Mouse (Mus musculus) neural tube, embryonic 12.5 days (tissue): ENCODE data around the gene Cab39. TPM values are rescaled to one million over a fixed set of nuclear protein-coding genes. Genes with fewer than 3 reads are reported as not detected.

Experiments
- ATAC-seq: fragments of 200-750 bp; cut with Nextera tagmentation; 2 replicates; pipeline ENCODE4 v1.8.0; 2017; ENCODE audit warnings: low read depth, mild to moderate bottlenecking, moderate TSS enrichment, moderate library complexity; ENCODE audit not compliant: low FRiP score
- H3K27ac ChIP-seq: fragments of 300-500 bp; sonication (generic); 2 replicates; pipeline ENCODE4 v1.5.1; 2016
- H3K27me3 ChIP-seq: fragments of 300-500 bp; sonication (generic); replicated peaks from 2 replicates; pipeline ENCODE4 v1.6.1; 2016; ENCODE audit warnings: mild to moderate bottlenecking
- H3K36me3 ChIP-seq: fragments of 300-500 bp; sonication (generic); 2 replicates; pipeline ENCODE4 v1.6.1; 2016; ENCODE audit warnings: mild to moderate bottlenecking
- H3K4me1 ChIP-seq: fragments of 300-500 bp; sonication (generic); 2 replicates; pipeline ENCODE4 v1.6.1; 2016
- H3K4me2 ChIP-seq: fragments of 300-500 bp; sonication (generic); replicated peaks from 2 replicates; pipeline ENCODE4 v1.6.1; 2016; ENCODE audit warnings: mild to moderate bottlenecking
- H3K4me3 ChIP-seq: fragments of 300-500 bp; sonication (generic); 2 replicates; pipeline ENCODE4 v1.5.1; 2016
- H3K9ac ChIP-seq: fragments of 300-500 bp; sonication (generic); 2 replicates; pipeline ENCODE4 v1.6.1; 2016; ENCODE audit warnings: mild to moderate bottlenecking
- H3K9me3 ChIP-seq: fragments of 300-500 bp; sonication (generic); 2 replicates; pipeline ENCODE4 v1.6.1; 2016; ENCODE audit warnings: mild to moderate bottlenecking
- WGBS: fragments of 180-500 bp; shearing (Covaris S2); methylation state at CpG from one replicate; pipeline ENCODE4 v1.1.7; 2016; 5-methylcytosine and 5-hydroxymethylcytosine counted together
- polyA plus RNA-seq: library from polyadenylated mRNA; unstranded; fragments of >200 nt; fragmentation: Nextera tagmentation; extraction: Ambion mirVana; gene quantifications from 2 replicates; pipeline ENCODE4 v1.2.1, GENCODE M21; 2016

Gene Cab39
- polyA plus RNA-seq, 1 experiment from 2014 or later = 81.3 TPM

- WGBS = 89% methylated on average over 2 of the region's 2 CpGs
- H3K36me3 ChIP-seq = peaks cover 11% of the 10 kb centered on the region
- no peaks in the 10 kb centered on the region for H3K4me1 ChIP-seq
- H3K4me2 ChIP-seq = no peak overlapping the region
- no peaks in the 10 kb centered on the region for H3K27me3 ChIP-seq
- H3K27ac ChIP-seq = no peak overlapping the region
- no peak overlapping the region for H3K9ac ChIP-seq
- no peaks in the 10 kb centered on the region for H3K9me3 ChIP-seq
- ATAC-seq = no peak
- H3K4me3 ChIP-seq = no peak overlapping the region
These were observed 60.6 kb downstream of the Cab39 start for GRCm38 (mm10) chr1:85853865-85854264.

- no peaks in the 10 kb centered on the region for H3K27me3 ChIP-seq
- no peak overlapping the region for H3K27ac ChIP-seq
- H3K4me3 ChIP-seq = no peak overlapping the region
- 89% methylated on average over 2 of the region's 2 CpGs for WGBS
- H3K4me1 ChIP-seq = no peaks in the 10 kb centered on the region
- no peak overlapping the region for H3K4me2 ChIP-seq
- H3K9ac ChIP-seq = no peak overlapping the region
- H3K9me3 ChIP-seq = no peaks in the 10 kb centered on the region
- H3K36me3 ChIP-seq = peaks cover 4% of the 10 kb centered on the region
- no peak for ATAC-seq
These were observed 61.2 kb downstream of the Cab39 start for GRCm38 (mm10) chr1:85854475-85854874.

- no peak overlapping the region for H3K4me2 ChIP-seq
- H3K9ac ChIP-seq = no peak overlapping the region
- ATAC-seq = no peak
- peaks cover 3% of the 10 kb centered on the region; the same call in 1 of the 2 replicates for H3K36me3 ChIP-seq
- 91% methylated on average over 3 of the region's 3 CpGs for WGBS
- no peak overlapping the region for H3K4me3 ChIP-seq
- no peak overlapping the region for H3K27ac ChIP-seq
- no peaks in the 10 kb centered on the region for H3K27me3 ChIP-seq
- H3K9me3 ChIP-seq = peaks cover 4% of the 10 kb centered on the region; the same call in 1 of the 2 replicates
- H3K4me1 ChIP-seq = no peaks in the 10 kb centered on the region
These were observed 63.0 kb downstream of the Cab39 start for GRCm38 (mm10) chr1:85856266-85856665.

GRCm38 (mm10) chr1:85857261-85857754, 64.1 kb downstream of the Cab39 start:
- no peaks in the 10 kb centered on the region; the same call in 1 of the 2 replicates for H3K36me3 ChIP-seq

GRCm38 (mm10) chr1:85864383-85864782, 71.1 kb downstream of the Cab39 start:
- Histone ChIP-seq H3K27me3 (no peaks in the 10 kb centered on the region), H3K36me3 (no peaks in the 10 kb centered on the region), H3K4me2 (no peak overlapping the region), H3K27ac (no peak overlapping the region), H3K9ac (no peak overlapping the region), H3K9me3 (peaks cover 17% of the 10 kb centered on the region), H3K4me3 (no peak overlapping the region), H3K4me1 (no peaks in the 10 kb centered on the region)
- 77% methylated on average over 10 of the region's 10 CpGs for WGBS
- ATAC-seq = no peak

More at GRCm38 (mm10) chr1:85857261-85857754, 64.1 kb downstream of the Cab39 start:
- H3K4me3 ChIP-seq = no peak overlapping the region
- peaks cover 9% of the 10 kb centered on the region; the same call in 1 of the 2 replicates for H3K9me3 ChIP-seq
- H3K4me1 ChIP-seq = no peaks in the 10 kb centered on the region
- no peak overlapping the region for H3K27ac ChIP-seq
- H3K27me3 ChIP-seq = no peaks in the 10 kb centered on the region
- no peak for ATAC-seq
- WGBS = 82% methylated on average over 6 of the region's 6 CpGs
- no peak overlapping the region for H3K9ac ChIP-seq
- H3K4me2 ChIP-seq = no peak overlapping the region

- Histone ChIP-seq H3K4me1 (no peaks in the 10 kb centered on the region), H3K27me3 (no peaks in the 10 kb centered on the region), H3K36me3 (no peaks in the 10 kb centered on the region), H3K9ac (no peak overlapping the region), H3K27ac (no peak overlapping the region), H3K4me3 (no peak overlapping the region), H3K9me3 (peaks cover 7% of the 10 kb centered on the region), H3K4me2 (no peak overlapping the region)
- no peak for ATAC-seq
- 87% methylated on average over 7 of the region's 7 CpGs for WGBS
These were observed 76.8 kb downstream of the Cab39 start for GRCm38 (mm10) chr1:85870001-85870400.

- Histone ChIP-seq H3K9ac (no peak overlapping the region), H3K4me2 (no peak overlapping the region), H3K4me1 (no peaks in the 10 kb centered on the region), H3K9me3 (peaks cover 9% of the 10 kb centered on the region), H3K27me3 (no peaks in the 10 kb centered on the region), H3K27ac (no peak overlapping the region), H3K36me3 (no peaks in the 10 kb centered on the region), H3K4me3 (no peak overlapping the region)
- ATAC-seq = no peak
- WGBS = 74% methylated on average over 2 of the region's 2 CpGs
These were observed 77.3 kb downstream of the Cab39 start for GRCm38 (mm10) chr1:85870546-85870945.

GRCm38 (mm10) chr1:85882003-85882402, 88.8 kb downstream of the Cab39 start:
- ATAC-seq = no peak
- Histone ChIP-seq H3K27me3 (no peaks in the 10 kb centered on the region), H3K9me3 (peaks cover 34% of the 10 kb centered on the region), H3K27ac (no peak overlapping the region), H3K4me2 (no peak overlapping the region), H3K4me3 (no peak overlapping the region), H3K4me1 (no peaks in the 10 kb centered on the region), H3K36me3 (no peaks in the 10 kb centered on the region), H3K9ac (no peak overlapping the region)
- WGBS = 93% methylated on average over 12 of the region's 12 CpGs

GRCm38 (mm10) chr1:85887221-85887620, 94.0 kb downstream of the Cab39 start:
- H3K36me3 ChIP-seq = no peaks in the 10 kb centered on the region
- H3K27ac ChIP-seq = no peak overlapping the region
- ATAC-seq = no peak
- peaks cover 15% of the 10 kb centered on the region; the same call in 1 of the 2 replicates for H3K9me3 ChIP-seq
- no peak overlapping the region for H3K4me3 ChIP-seq
- H3K27me3 ChIP-seq = no peaks in the 10 kb centered on the region
- no peaks in the 10 kb centered on the region for H3K4me1 ChIP-seq
- WGBS = 94% methylated on average over 7 of the region's 7 CpGs
- H3K9ac ChIP-seq = no peak overlapping the region
- no peak overlapping the region for H3K4me2 ChIP-seq

GRCm38 (mm10) chr1:85894231-85894747, 101.0 kb downstream of the Cab39 start, which contains the start of gene Itm2c:
Gene Itm2c, plus strand, starts transcription at chr1:85894281.
- peak within 1 kb of the TSS; percentile 88 for H3K9ac ChIP-seq
- peaks cover 41% of the 10 kb centered on the region for H3K4me1 ChIP-seq
- H3K9me3 ChIP-seq = no peaks in the 10 kb centered on the region
- no peaks in the 10 kb centered on the region for H3K36me3 ChIP-seq
- H3K27me3 ChIP-seq = no peaks in the 10 kb centered on the region
- H3K4me3 ChIP-seq = peak within 1 kb of the TSS; percentile 83
- peak within 1 kb of the TSS; percentile 84 for H3K4me2 ChIP-seq
- WGBS = 1% methylated on average over 35 of the region's 35 CpGs
- peak within 1 kb of the TSS; percentile 59 for H3K27ac ChIP-seq
- ATAC-seq = peak; percentile 79

- peak; percentile 55 for ATAC-seq
- under 1% methylated on average over 30 of the region's 30 CpGs for WGBS
- Histone ChIP-seq H3K9me3 (no peaks in the 10 kb centered on the region), H3K4me2 (peak overlapping the region; percentile 84), H3K27me3 (no peaks in the 10 kb centered on the region), H3K36me3 (no peaks in the 10 kb centered on the region), H3K4me3 (peak overlapping the region; percentile 83), H3K4me1 (peaks cover 45% of the 10 kb centered on the region), H3K9ac (peak overlapping the region; percentile 88), H3K27ac (peak overlapping the region; percentile 59)
These were observed 101.6 kb downstream of the Cab39 start for GRCm38 (mm10) chr1:85894748-85895360.

- Histone ChIP-seq H3K9me3 (no peaks in the 10 kb centered on the region), H3K9ac (peak overlapping the region; percentile 88), H3K4me2 (peak overlapping the region; percentile 84), H3K27me3 (no peaks in the 10 kb centered on the region), H3K4me1 (peaks cover 47% of the 10 kb centered on the region), H3K4me3 (peak overlapping the region; percentile 83), H3K27ac (peak overlapping the region; percentile 59; the same call in 1 of the 2 replicates), H3K36me3 (no peaks in the 10 kb centered on the region)
- WGBS = 3% methylated on average over 15 of the region's 15 CpGs
- ATAC-seq = peak; percentile 56
These were observed 102.2 kb downstream of the Cab39 start for GRCm38 (mm10) chr1:85895391-85895837.
